Mouse (Mus musculus) liver, postnatal 0 days (tissue): Measurements from ENCODE around the gene Snap47. TPM values are rescaled to one million over a fixed set of nuclear protein-coding genes. Genes with fewer than 3 reads are reported as not detected.

Experiments
- ATAC-seq: fragments of 200-750 bp; cut with Nextera tagmentation; 2 replicates; pipeline ENCODE4 v1.8.0; 2017; ENCODE audit warnings: mild to moderate bottlenecking, moderate library complexity
- DNase-seq: peaks from one replicate; pipeline ENCODE4 v3.0.0-alpha.2; 2016
- H3K27ac ChIP-seq: fragments of 300-500 bp; sonication (generic); 2 replicates; pipeline ENCODE4 v1.5.1; 2014; ENCODE audit warnings: antibody characterized with exemption, moderate library complexity, mild to moderate bottlenecking, low read depth
- H3K27me3 ChIP-seq: fragments of 300-500 bp; sonication (generic); 2 replicates; pipeline ENCODE4 v1.6.1; 2014; ENCODE audit warnings: low read length, control low read depth, mixed read lengths; ENCODE audit not compliant: insufficient read depth
- H3K36me3 ChIP-seq: fragments of 300-500 bp; sonication (generic); replicated peaks from 2 replicates; pipeline ENCODE4 v1.6.1; 2014; ENCODE audit warnings: mild to moderate bottlenecking, control low read depth, low read length, moderate library complexity, mixed read lengths; ENCODE audit not compliant: insufficient read depth
- H3K4me1 ChIP-seq: fragments of 300-500 bp; sonication (generic); 2 replicates; pipeline ENCODE4 v1.6.1; 2014; ENCODE audit warnings: antibody characterized with exemption, mild to moderate bottlenecking, control low read depth; ENCODE audit not compliant: insufficient read depth
- H3K4me2 ChIP-seq: fragments of 300-500 bp; sonication (generic); 2 replicates; pipeline ENCODE4 v1.6.1; 2014; ENCODE audit warnings: low read depth, mild to moderate bottlenecking, low read length, moderate library complexity, mixed read lengths
- H3K4me3 ChIP-seq: fragments of 300-500 bp; sonication (generic); 2 replicates; pipeline ENCODE4 v1.5.1; 2014; ENCODE audit warnings: low read depth, low read length
- H3K9ac ChIP-seq: fragments of 300-500 bp; sonication (generic); replicated peaks from 2 replicates; pipeline ENCODE4 v1.6.1; 2014; ENCODE audit warnings: mild to moderate bottlenecking, moderate library complexity
- H3K9me3 ChIP-seq: fragments of 300-500 bp; sonication (generic); 2 replicates; pipeline ENCODE4 v1.6.1; 2016; ENCODE audit warnings: mild to moderate bottlenecking, control low read depth, low read length, mixed read lengths
- CTCF ChIP-seq: sonication (generic); IDR thresholded peaks from 2 replicates; pipeline ENCODE4 v1.5.1; 2016; ENCODE audit warnings: antibody characterized with exemption, low read depth
- EP300 ChIP-seq: IDR thresholded peaks from 2 replicates; pipeline ENCODE4 v1.6.1; 2016; ENCODE audit warnings: antibody characterized with exemption, low read depth, mild to moderate bottlenecking
- WGBS: fragments of 180-500 bp; shearing (Covaris S2); extraction: QIAGEN DNeasy Blood & Tissue Kit; methylation state at CpG from one replicate; pipeline ENCODE4 v1.1.7; 2014; ENCODE audit not compliant: insufficient replicate concordance; 5-methylcytosine and 5-hydroxymethylcytosine counted together
- polyA plus RNA-seq: library from polyadenylated mRNA; unstranded; fragments of >200 nt; fragmentation: Nextera tagmentation; extraction: Ambion mirVana; gene quantifications from 2 replicates; pipeline ENCODE4 v1.2.1, GENCODE M21; 2015

The Snap47 gene
- polyA plus RNA-seq, 1 experiment from 2014 or later = 32.4 TPM

DNA sequence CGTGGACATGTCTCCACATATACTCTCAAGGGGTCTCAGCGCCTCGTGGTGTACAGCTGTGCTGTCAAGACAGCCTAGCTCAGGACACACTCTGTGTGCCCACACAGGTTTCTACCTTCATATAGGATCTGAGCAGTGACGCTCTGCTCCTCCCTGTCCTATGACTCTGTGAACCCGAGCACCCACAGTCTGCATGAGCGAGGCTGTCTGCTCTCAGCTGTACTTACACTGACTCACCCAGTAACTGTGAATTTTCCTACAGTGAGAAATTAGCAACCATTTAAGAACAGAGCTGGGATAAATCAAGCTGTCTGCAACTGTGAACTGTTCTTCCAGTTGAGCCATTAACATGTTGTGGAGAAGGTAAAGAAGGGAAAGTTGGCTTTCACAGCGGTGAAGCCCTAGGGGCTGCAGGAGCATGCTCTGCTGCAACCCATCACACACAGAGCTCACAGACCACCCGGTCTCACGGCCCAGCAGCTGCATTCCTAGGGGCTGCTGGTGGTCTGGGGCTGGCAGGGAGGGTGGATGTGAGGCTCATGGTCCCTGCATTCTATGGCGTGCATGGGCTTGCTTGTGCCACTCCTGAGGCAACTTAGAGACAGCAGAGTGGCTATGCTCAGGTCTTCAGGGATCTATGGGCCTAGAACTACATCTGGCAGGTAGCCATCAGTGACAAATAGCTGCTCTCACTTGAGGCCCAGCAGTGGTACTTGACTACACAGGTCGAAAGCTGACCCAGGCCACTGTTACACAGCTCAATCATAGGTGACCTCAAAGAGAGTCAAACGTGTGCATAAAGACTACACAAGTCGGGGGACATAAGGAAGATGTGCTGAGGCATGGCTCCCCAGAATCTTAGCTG, 37.8 kb downstream of the Snap47 start:
- Histone ChIP-seq H3K27ac (no peak overlapping the region), H3K36me3 (no peaks in the 10 kb centered on the region), H3K4me3 (no peak overlapping the region), H3K4me2 (no peak overlapping the region), H3K9ac (no peak overlapping the region), H3K27me3 (no peaks in the 10 kb centered on the region), H3K9me3 (no peaks in the 10 kb centered on the region), H3K4me1 (peaks cover under 1% of the 10 kb centered on the region; the same call in 1 of the 2 replicates)
- no peak for ATAC-seq
- TF ChIP-seq CTCF (no peak), EP300 (no peak)
- DNase-seq = no peak
- WGBS = 79% methylated on average over 13 of the region's 13 CpGs

GRCm38 (mm10) chr11:59412058-59412457, 38.9 kb downstream of the Snap47 start:
- no peak overlapping the region for H3K27ac ChIP-seq
- no peaks in the 10 kb centered on the region for H3K27me3 ChIP-seq
- H3K36me3 ChIP-seq = no peaks in the 10 kb centered on the region
- H3K4me3 ChIP-seq = no peak overlapping the region
- ATAC-seq (no peak), DNase-seq (no peak)
- TF ChIP-seq EP300 (no peak), CTCF (no peak)
- no peaks in the 10 kb centered on the region for H3K9me3 ChIP-seq
- no peak overlapping the region for H3K4me2 ChIP-seq
- no peak overlapping the region for H3K9ac ChIP-seq
- no peaks in the 10 kb centered on the region for H3K4me1 ChIP-seq
- 71% methylated on average over 6 of the region's 6 CpGs for WGBS

- no peak overlapping the region for H3K4me3 ChIP-seq
- H3K4me2 ChIP-seq = no peak overlapping the region
- no peak for DNase-seq
- ATAC-seq = no peak
- H3K27me3 ChIP-seq = no peaks in the 10 kb centered on the region
- no peaks in the 10 kb centered on the region for H3K4me1 ChIP-seq
- 64% methylated on average over 2 of the region's 2 CpGs for WGBS
- H3K27ac ChIP-seq = no peak overlapping the region
- TF ChIP-seq EP300 (no peak), CTCF (no peak)
- no peak overlapping the region for H3K9ac ChIP-seq
- H3K9me3 ChIP-seq = no peaks in the 10 kb centered on the region
- no peaks in the 10 kb centered on the region for H3K36me3 ChIP-seq
Measured at GRCm38 (mm10) chr11:59410851-59411250, 40.1 kb downstream of the Snap47 start.

GRCm38 (mm10) chr11:59405761-59406160, 45.2 kb downstream of the Snap47 start:
- H3K4me1 ChIP-seq = no peaks in the 10 kb centered on the region
- H3K4me2 ChIP-seq = no peak overlapping the region
- DNase-seq = no peak
- no peak for ATAC-seq
- no peak overlapping the region for H3K4me3 ChIP-seq
- H3K9ac ChIP-seq = no peak overlapping the region
- TF ChIP-seq CTCF (no peak), EP300 (no peak)
- no peaks in the 10 kb centered on the region for H3K9me3 ChIP-seq
- H3K27ac ChIP-seq = no peak overlapping the region
- 60% methylated on average over 1 of the region's 1 CpGs for WGBS
- H3K36me3 ChIP-seq = no peaks in the 10 kb centered on the region
- no peaks in the 10 kb centered on the region for H3K27me3 ChIP-seq

DNA sequence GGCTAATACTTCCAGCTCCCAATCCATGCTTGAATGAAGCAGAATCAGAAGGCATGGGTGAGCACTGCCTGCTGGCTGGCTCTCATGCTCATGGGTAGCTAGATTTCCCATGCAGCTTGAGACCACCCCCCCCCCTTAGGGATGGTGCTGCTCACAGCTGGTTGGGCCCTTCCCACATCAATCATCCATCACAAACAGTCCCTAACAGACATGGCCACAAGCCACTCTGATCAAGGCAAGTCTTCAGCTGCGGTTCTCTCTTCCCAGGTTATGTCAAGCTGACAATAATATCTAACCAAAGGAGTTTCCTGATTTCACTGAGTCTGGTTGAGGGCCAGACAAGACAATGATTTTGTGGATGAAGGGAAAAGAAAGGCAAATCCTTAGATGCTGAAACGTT, 50.1 kb downstream of the Snap47 start:
- Histone ChIP-seq H3K4me2 (no peak overlapping the region), H3K27ac (no peak overlapping the region), H3K9ac (no peak overlapping the region), H3K27me3 (no peaks in the 10 kb centered on the region), H3K4me3 (no peak overlapping the region), H3K4me1 (no peaks in the 10 kb centered on the region), H3K36me3 (no peaks in the 10 kb centered on the region), H3K9me3 (no peaks in the 10 kb centered on the region)
- DNase-seq (no peak), ATAC-seq (no peak)
- TF ChIP-seq CTCF (no peak), EP300 (no peak)
- WGBS = 45% methylated on average over 2 of the region's 2 CpGs

DNA sequence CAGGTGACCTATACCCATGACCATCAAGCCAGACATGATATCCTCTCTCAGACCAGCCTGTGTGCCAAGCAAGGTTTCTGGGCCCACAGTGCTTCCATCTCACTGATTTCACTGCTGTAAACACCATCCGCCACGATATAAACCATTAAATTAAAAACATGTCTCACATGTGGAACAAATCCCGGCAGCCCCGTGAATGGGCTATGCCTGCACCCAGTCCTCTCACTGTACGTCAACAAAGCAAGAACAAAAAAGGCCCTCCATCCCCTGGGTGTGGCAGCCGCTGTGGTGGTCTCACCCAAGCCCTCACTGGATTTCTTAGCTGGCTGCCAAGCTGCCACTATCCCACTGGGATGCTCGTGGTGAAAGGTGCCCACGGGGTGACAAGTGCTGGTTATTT, 51.2 kb downstream of the Snap47 start:
- no peak for ATAC-seq

More for the DNA sequence above, 51.2 kb downstream of the Snap47 start:
- Histone ChIP-seq H3K27me3 (no peaks in the 10 kb centered on the region), H3K36me3 (no peaks in the 10 kb centered on the region), H3K9me3 (no peaks in the 10 kb centered on the region), H3K4me2 (no peak overlapping the region), H3K4me1 (no peaks in the 10 kb centered on the region), H3K9ac (no peak overlapping the region), H3K4me3 (no peak overlapping the region), H3K27ac (no peak overlapping the region)
- WGBS = 69% methylated on average over 8 of the region's 8 CpGs
- DNase-seq = no peak
- TF ChIP-seq EP300 (no peak), CTCF (no peak)
